Mouse (Mus musculus): Measurements from ENCODE around the gene Bmpr2. TPM values are rescaled to one million over a fixed set of nuclear protein-coding genes. Genes with fewer than 3 reads are reported as not detected.

Bmpr2 gene
- 9.4 and 11.1 TPM in 2 replicates for polyA plus RNA-seq (2015; fragmentation: Nextera tagmentation; extraction: Ambion mirVana)

GRCm38 (mm10) chr1:59763164-59763768 lies at the start of gene Bmpr2:
Gene Bmpr2 (plus strand): TSS chr1:59763400.
- H3K4me3 ChIP-seq (ENCODE audit: low read depth, low read length) = peak within 1 kb of the TSS; percentile 98
- H3K4me1 ChIP-seq (ENCODE audit: control insufficient read depth, insufficient read depth, low read length) = peaks cover 16% of the 10 kb centered on the region
- no peaks in the 10 kb centered on the region for H3K9me3 ChIP-seq (replicated peaks; ENCODE audit: control insufficient read depth, low read length, poor library complexity, severe bottlenecking)
- under 1% methylated on average over 53 of the region's 75 CpGs for WGBS
- H3K9ac ChIP-seq (ENCODE audit: low read depth, low read length) = peak within 1 kb of the TSS; percentile 86
- H3K36me3 ChIP-seq (ENCODE audit: control insufficient read depth, insufficient read depth, low read length) = no peaks in the 10 kb centered on the region
- peak within 1 kb of the TSS; percentile 81 for H3K4me2 ChIP-seq (ENCODE audit: low read length)
- peak; percentile 94 for ATAC-seq
- H3K27me3 ChIP-seq (ENCODE audit: control insufficient read depth, insufficient read depth, low read depth, low read length) = no peaks in the 10 kb centered on the region
- peak within 1 kb of the TSS; percentile 99 for H3K27ac ChIP-seq (ENCODE audit: low read length)

- no peak overlapping the region for H3K4me2 ChIP-seq (ENCODE audit: low read length)
- H3K4me1 ChIP-seq (ENCODE audit: control insufficient read depth, insufficient read depth, low read length) = no peaks in the 10 kb centered on the region
- 0 out of 2 replicates have a peak, but pooled peaks cover 6% of the 10 kb centered on the region for H3K36me3 ChIP-seq (ENCODE audit: control insufficient read depth, insufficient read depth, low read length)
- no peak overlapping the region for H3K4me3 ChIP-seq (ENCODE audit: low read depth, low read length)
- no peak for ATAC-seq
- no peak overlapping the region for H3K9ac ChIP-seq (ENCODE audit: low read depth, low read length)
- H3K27me3 ChIP-seq (ENCODE audit: control insufficient read depth, insufficient read depth, low read depth, low read length) = no peaks in the 10 kb centered on the region
- 56% methylated on average over 4 of the region's 4 CpGs for WGBS
- no peak overlapping the region for H3K27ac ChIP-seq (ENCODE audit: low read length)
- no peaks in the 10 kb centered on the region for H3K9me3 ChIP-seq (replicated peaks; ENCODE audit: control insufficient read depth, low read length, poor library complexity, severe bottlenecking)
Measured at GRCm38 (mm10) chr1:59719900-59720299, 43.3 kb upstream of the Bmpr2 start.

DNA sequence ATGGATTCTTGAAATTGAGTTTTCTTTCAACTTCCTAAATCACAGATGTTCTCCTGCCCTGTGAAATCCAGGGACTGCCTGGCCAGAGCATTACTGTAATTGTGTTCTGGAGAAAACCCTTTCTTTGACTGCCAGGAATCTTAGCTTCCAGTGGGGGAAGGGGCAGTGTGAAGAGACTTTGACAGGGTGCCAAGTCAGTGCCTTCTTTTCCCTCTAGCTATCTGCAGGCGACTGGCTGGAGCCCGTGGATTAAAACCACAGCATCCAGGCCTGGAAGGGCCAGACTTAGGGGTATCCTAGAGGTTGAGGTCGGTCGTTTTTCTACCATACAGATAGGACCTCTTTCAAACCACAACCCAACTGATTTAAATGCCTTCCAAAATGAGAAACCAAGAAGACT lies 37.5 kb upstream of the Bmpr2 start:
- Histone ChIP-seq H3K9me3 (replicated peaks; ENCODE audit: control insufficient read depth, low read length, poor library complexity, severe bottlenecking) (no peaks in the 10 kb centered on the region), H3K27ac (ENCODE audit: low read length) (no peak overlapping the region), H3K9ac (ENCODE audit: low read depth, low read length) (no peak overlapping the region), H3K36me3 (ENCODE audit: control insufficient read depth, insufficient read depth, low read length) (no peaks in the 10 kb centered on the region), H3K4me1 (ENCODE audit: control insufficient read depth, insufficient read depth, low read length) (no peaks in the 10 kb centered on the region), H3K4me3 (ENCODE audit: low read depth, low read length) (no peak overlapping the region), H3K4me2 (ENCODE audit: low read length) (no peak overlapping the region), H3K27me3 (ENCODE audit: control insufficient read depth, insufficient read depth, low read depth, low read length) (no peaks in the 10 kb centered on the region)
- 43% methylated on average over 4 of the region's 4 CpGs for WGBS
- ATAC-seq = no peak

- Histone ChIP-seq H3K36me3 (ENCODE audit: control insufficient read depth, insufficient read depth, low read length) (no peaks in the 10 kb centered on the region), H3K27me3 (ENCODE audit: control insufficient read depth, insufficient read depth, low read depth, low read length) (no peaks in the 10 kb centered on the region), H3K9ac (ENCODE audit: low read depth, low read length) (no peak overlapping the region), H3K9me3 (replicated peaks; ENCODE audit: control insufficient read depth, low read length, poor library complexity, severe bottlenecking) (no peaks in the 10 kb centered on the region), H3K4me2 (ENCODE audit: low read length) (no peak overlapping the region), H3K4me3 (ENCODE audit: low read depth, low read length) (no peak overlapping the region), H3K27ac (ENCODE audit: low read length) (no peak overlapping the region), H3K4me1 (ENCODE audit: control insufficient read depth, insufficient read depth, low read length) (no peaks in the 10 kb centered on the region)
- no peak for ATAC-seq
- WGBS = 83% methylated on average over 8 of the region's 8 CpGs
Measured at GRCm38 (mm10) chr1:59730106-59730505, 33.1 kb upstream of the Bmpr2 start.

DNA sequence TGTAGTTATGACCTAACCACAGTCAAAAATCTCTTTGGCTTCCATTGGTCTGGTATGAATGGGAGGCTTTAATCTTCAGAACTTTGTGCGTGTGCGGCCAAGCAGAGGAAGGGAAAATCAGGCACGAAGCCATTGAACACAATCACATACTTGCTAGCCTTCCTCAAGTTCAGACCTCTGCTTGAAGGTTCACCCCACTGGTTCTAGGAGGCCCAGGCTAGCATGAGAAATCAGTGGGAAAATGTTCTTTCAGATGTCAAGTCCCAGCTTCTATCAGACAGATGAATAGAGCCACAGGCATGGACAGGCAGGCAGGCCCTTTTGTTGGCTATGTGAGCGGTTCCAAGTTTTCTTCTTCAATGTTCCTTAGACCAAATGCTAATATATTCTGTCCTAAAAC lies 32.5 kb upstream of the Bmpr2 start:
- WGBS = 52% methylated on average over 4 of the region's 4 CpGs
- no peaks in the 10 kb centered on the region for H3K36me3 ChIP-seq (ENCODE audit: control insufficient read depth, insufficient read depth, low read length)
- no peaks in the 10 kb centered on the region for H3K9me3 ChIP-seq (replicated peaks; ENCODE audit: control insufficient read depth, low read length, poor library complexity, severe bottlenecking)
- H3K4me3 ChIP-seq (ENCODE audit: low read depth, low read length) = no peak overlapping the region
- no peaks in the 10 kb centered on the region for H3K27me3 ChIP-seq (ENCODE audit: control insufficient read depth, insufficient read depth, low read depth, low read length)
- no peak overlapping the region for H3K9ac ChIP-seq (ENCODE audit: low read depth, low read length)
- no peaks in the 10 kb centered on the region for H3K4me1 ChIP-seq (ENCODE audit: control insufficient read depth, insufficient read depth, low read length)
- no peak overlapping the region for H3K4me2 ChIP-seq (ENCODE audit: low read length)
- H3K27ac ChIP-seq (ENCODE audit: low read length) = no peak overlapping the region
- no peak for ATAC-seq

DNA sequence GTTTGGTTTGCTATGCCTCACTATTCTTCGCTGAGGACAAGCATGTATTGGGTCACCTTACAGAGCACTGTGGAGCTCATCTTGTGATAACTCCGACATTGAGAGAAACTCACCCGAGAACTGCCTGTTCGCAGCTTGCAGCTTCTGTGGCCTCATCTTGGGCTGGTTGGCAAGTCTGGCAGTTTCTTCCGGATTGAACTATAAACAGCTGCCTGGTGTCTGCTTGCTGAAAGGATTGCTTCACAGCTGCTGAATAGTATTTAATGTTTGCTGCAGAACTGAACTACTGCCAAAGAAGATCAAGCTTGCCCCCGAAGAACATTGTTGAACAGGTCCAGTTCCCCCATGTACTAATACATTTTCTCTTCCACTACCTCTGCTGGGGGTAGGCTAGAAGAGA lies 29.1 kb upstream of the Bmpr2 start:
- H3K9ac ChIP-seq (ENCODE audit: low read depth, low read length) = no peak overlapping the region
- H3K4me3 ChIP-seq (ENCODE audit: low read depth, low read length) = no peak overlapping the region
- WGBS = 80% methylated on average over 6 of the region's 6 CpGs
- no peak overlapping the region for H3K4me2 ChIP-seq (ENCODE audit: low read length)
- H3K27me3 ChIP-seq (ENCODE audit: control insufficient read depth, insufficient read depth, low read depth, low read length) = no peaks in the 10 kb centered on the region
- H3K27ac ChIP-seq (ENCODE audit: low read length) = no peak overlapping the region
- no peaks in the 10 kb centered on the region for H3K9me3 ChIP-seq (replicated peaks; ENCODE audit: control insufficient read depth, low read length, poor library complexity, severe bottlenecking)
- H3K36me3 ChIP-seq (ENCODE audit: control insufficient read depth, insufficient read depth, low read length) = no peaks in the 10 kb centered on the region
- no peaks in the 10 kb centered on the region for H3K4me1 ChIP-seq (ENCODE audit: control insufficient read depth, insufficient read depth, low read length)
- no peak for ATAC-seq

DNA sequence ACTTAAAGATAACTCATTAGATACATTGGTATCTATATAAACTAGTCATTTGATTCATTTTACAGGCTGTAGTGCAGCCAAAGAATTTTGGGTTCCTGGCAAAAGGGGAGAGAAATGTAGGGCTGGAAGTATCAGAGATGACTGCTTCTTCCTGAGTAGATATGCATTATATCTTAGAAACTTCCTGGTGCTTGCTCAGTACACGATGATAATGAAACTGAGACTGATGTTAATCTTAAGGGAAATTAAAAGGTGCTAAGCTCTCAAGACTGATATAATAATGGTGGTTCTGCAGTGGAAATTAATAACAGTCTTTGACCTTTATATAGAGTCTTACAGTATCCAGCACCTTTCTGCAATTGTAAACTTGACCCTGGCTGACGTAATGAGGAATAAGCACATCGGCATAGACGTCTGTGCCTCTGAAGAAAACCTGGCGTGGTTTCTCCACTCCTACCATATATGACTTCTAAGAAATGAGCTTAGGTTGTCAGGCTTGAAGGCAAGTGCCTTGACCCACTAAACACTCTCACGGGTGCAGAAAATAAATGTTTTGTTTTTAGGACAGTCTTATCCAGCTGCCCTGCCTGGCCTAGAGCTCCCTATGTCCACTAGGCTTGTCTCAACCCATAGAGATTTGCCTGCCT lies 24.3 kb upstream of the Bmpr2 start:
- Histone ChIP-seq H3K36me3 (ENCODE audit: control insufficient read depth, insufficient read depth, low read length) (no peaks in the 10 kb centered on the region), H3K4me2 (ENCODE audit: low read length) (no peak overlapping the region), H3K9ac (ENCODE audit: low read depth, low read length) (no peak overlapping the region), H3K27ac (ENCODE audit: low read length) (no peak overlapping the region), H3K27me3 (ENCODE audit: control insufficient read depth, insufficient read depth, low read depth, low read length) (no peaks in the 10 kb centered on the region), H3K4me1 (ENCODE audit: control insufficient read depth, insufficient read depth, low read length) (no peaks in the 10 kb centered on the region), H3K4me3 (ENCODE audit: low read depth, low read length) (no peak overlapping the region), H3K9me3 (replicated peaks; ENCODE audit: control insufficient read depth, low read length, poor library complexity, severe bottlenecking) (no peaks in the 10 kb centered on the region)
- whole genome bisulfite sequencing = 79% methylated on average over 6 of the region's 6 CpGs
- ATAC-seq = no peak

DNA sequence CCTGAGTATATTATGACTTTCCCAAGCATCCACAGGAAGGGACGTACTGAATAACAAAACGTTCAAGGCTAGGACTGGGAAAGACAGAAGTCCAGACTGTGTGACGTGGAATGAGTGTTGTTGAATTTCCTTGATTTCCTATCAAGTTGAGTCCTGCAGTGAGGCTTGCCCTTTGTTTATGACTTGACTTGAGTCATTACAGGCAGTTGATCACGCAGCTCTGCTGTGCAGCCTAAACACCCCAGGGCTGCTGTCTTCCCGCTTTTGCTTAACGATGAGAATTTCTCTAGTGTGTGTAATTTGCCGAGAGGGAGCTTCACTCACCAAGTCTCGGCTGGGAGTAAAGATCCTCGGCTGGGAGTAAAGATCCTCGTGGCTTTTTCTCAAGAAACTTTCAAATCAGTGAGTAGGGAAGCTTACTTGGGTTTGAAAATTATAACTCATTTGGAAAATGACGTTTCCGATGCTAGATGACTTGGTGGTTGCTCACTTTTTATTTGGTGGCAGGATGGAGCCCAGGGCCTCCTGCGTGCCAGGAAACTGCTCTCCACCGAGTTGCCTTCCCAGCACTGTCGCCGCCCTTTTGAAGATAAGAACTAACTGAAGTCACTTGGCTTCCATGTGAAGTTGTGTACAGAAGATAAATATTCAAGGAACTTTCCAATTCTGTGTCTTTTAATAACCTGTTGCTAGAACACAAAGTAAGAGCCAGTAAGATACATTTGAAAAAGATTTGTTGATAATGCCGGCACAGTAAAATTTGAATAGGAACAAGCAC lies 23.4 kb upstream of the Bmpr2 start:
- H3K27me3 ChIP-seq (ENCODE audit: control insufficient read depth, insufficient read depth, low read depth, low read length) = no peaks in the 10 kb centered on the region
- H3K9me3 ChIP-seq (replicated peaks; ENCODE audit: control insufficient read depth, low read length, poor library complexity, severe bottlenecking) = no peaks in the 10 kb centered on the region
- no peak overlapping the region for H3K27ac ChIP-seq (ENCODE audit: low read length)
- no peak overlapping the region for H3K9ac ChIP-seq (ENCODE audit: low read depth, low read length)
- no peak overlapping the region for H3K4me3 ChIP-seq (ENCODE audit: low read depth, low read length)
- 78% methylated on average over 17 of the region's 17 CpGs for WGBS
- no peaks in the 10 kb centered on the region for H3K4me1 ChIP-seq (ENCODE audit: control insufficient read depth, insufficient read depth, low read length)
- H3K36me3 ChIP-seq (ENCODE audit: control insufficient read depth, insufficient read depth, low read length) = no peaks in the 10 kb centered on the region
- no peak overlapping the region for H3K4me2 ChIP-seq (ENCODE audit: low read length)
- ATAC-seq = no peak

- WGBS = 72% methylated on average over 2 of the region's 2 CpGs
- H3K4me2 ChIP-seq (ENCODE audit: low read length) = no peak overlapping the region
- no peak for ATAC-seq
Measured at GRCm38 (mm10) chr1:59749047-59749446, 14.2 kb upstream of the Bmpr2 start.

More at GRCm38 (mm10) chr1:59749047-59749446, 14.2 kb upstream of the Bmpr2 start:
- H3K4me1 ChIP-seq (ENCODE audit: control insufficient read depth, insufficient read depth, low read length) = no peaks in the 10 kb centered on the region
- no peak overlapping the region for H3K27ac ChIP-seq (ENCODE audit: low read length)
- H3K9ac ChIP-seq (ENCODE audit: low read depth, low read length) = no peak overlapping the region
- H3K4me3 ChIP-seq (ENCODE audit: low read depth, low read length) = no peak overlapping the region
- H3K36me3 ChIP-seq (ENCODE audit: control insufficient read depth, insufficient read depth, low read length) = no peaks in the 10 kb centered on the region
- H3K9me3 ChIP-seq (replicated peaks; ENCODE audit: control insufficient read depth, low read length, poor library complexity, severe bottlenecking) = no peaks in the 10 kb centered on the region
- H3K27me3 ChIP-seq (ENCODE audit: control insufficient read depth, insufficient read depth, low read depth, low read length) = no peaks in the 10 kb centered on the region
